Mouse (Mus musculus) forebrain, postnatal 0 days (tissue): Measurements from ENCODE around the gene Tbc1d30. TPM values are rescaled to one million over a fixed set of nuclear protein-coding genes. Genes with fewer than 3 reads are reported as not detected.

Experiments
- ATAC-seq: fragments of 200-750 bp; cut with Nextera tagmentation; 2 replicates; pipeline ENCODE4 v1.8.0; 2017; ENCODE audit warnings: mild to moderate bottlenecking, moderate library complexity
- DNase-seq: peaks from one replicate; pipeline ENCODE4 v3.0.0-alpha.2; 2015
- H3K27ac ChIP-seq: fragments of 300-500 bp; sonication (generic); 2 replicates; pipeline ENCODE4 v1.5.1; 2014; ENCODE audit warnings: low read depth, mild to moderate bottlenecking, antibody characterized with exemption, low read length, moderate library complexity, mixed read lengths
- H3K27me3 ChIP-seq: fragments of 300-500 bp; sonication (generic); 2 replicates; pipeline ENCODE4 v1.6.1; 2014; ENCODE audit warnings: mild to moderate bottlenecking, low read length, mixed read lengths; ENCODE audit not compliant: insufficient read depth
- H3K36me3 ChIP-seq: fragments of 300-500 bp; sonication (generic); 2 replicates; pipeline ENCODE4 v1.6.1; 2014; ENCODE audit warnings: mild to moderate bottlenecking, moderate library complexity; ENCODE audit not compliant: insufficient read depth
- H3K4me1 ChIP-seq: fragments of 300-500 bp; sonication (generic); 2 replicates; pipeline ENCODE4 v1.6.1; 2014; ENCODE audit warnings: antibody characterized with exemption; ENCODE audit not compliant: insufficient read depth
- H3K4me2 ChIP-seq: fragments of 300-500 bp; sonication (generic); 2 replicates; pipeline ENCODE4 v1.6.1; 2014; ENCODE audit warnings: low read depth, mild to moderate bottlenecking, moderate library complexity
- H3K4me3 ChIP-seq: fragments of 300-500 bp; sonication (generic); 2 replicates; pipeline ENCODE4 v1.5.1; 2014; ENCODE audit warnings: low read depth, low read length, mixed read lengths
- H3K9ac ChIP-seq: fragments of 300-500 bp; sonication (generic); 2 replicates; pipeline ENCODE4 v1.6.1; 2014; ENCODE audit warnings: mild to moderate bottlenecking
- H3K9me3 ChIP-seq: fragments of 300-500 bp; sonication (generic); 2 replicates; pipeline ENCODE4 v1.6.1; 2016; ENCODE audit warnings: low read length
- CTCF ChIP-seq: sonication (generic); IDR thresholded peaks from 2 replicates; pipeline ENCODE4 v1.5.1; 2016; ENCODE audit warnings: antibody characterized with exemption, control low read depth, low read depth
- WGBS: fragments of 180-500 bp; shearing (Covaris S2); extraction: QIAGEN DNeasy Blood & Tissue Kit; methylation state at CpG from one replicate; pipeline ENCODE4 v1.1.7; 2014; 5-methylcytosine and 5-hydroxymethylcytosine counted together
- polyA plus RNA-seq: library from polyadenylated mRNA; unstranded; fragments of >200 nt; fragmentation: Nextera tagmentation; extraction: Ambion mirVana; gene quantifications from 2 replicates; pipeline ENCODE4 v1.2.1, GENCODE M21; 2015
- total RNA-seq: library from RNA; depleted of rRNA; stranded (reverse); fragments of >200 nt; gene quantifications from 2 replicates; pipeline ENCODE4 v1.2.3, GENCODE M21; 2014

Tbc1d30 gene
- total and polyA plus RNA-seq, 2 experiments from 2014 or later: 7.5 to 36.0 TPM

DNA sequence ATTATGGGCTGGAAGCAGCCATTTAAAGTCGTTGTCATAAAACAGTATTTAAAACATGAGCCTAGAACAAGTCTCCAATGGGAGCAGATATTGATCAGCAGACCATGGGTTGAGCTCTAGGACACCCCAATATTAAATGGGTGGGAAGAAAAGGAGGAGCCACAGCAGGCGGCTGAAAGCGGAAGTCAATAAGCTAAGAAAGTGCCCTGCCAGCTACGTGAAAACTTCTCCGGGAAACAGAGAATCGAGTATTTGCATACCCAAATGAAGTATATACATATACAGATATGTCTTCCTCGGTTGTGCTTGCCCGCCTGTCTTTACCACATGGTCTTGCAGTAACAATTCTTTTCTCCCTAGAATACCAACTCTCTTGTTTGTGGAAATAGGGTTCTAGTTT is 96.7 kb downstream of the Tbc1d30 start:
- H3K27me3 ChIP-seq: no peaks in the 10 kb centered on the region; the same call in 1 of the 2 replicates
- whole genome bisulfite sequencing: 87% methylated on average over 8 of the region's 8 CpGs
- H3K27ac ChIP-seq: no peak overlapping the region
- H3K4me2 ChIP-seq: no peak overlapping the region
- DNase-seq: no peak
- no peaks in the 10 kb centered on the region for H3K36me3 ChIP-seq
- no peaks in the 10 kb centered on the region for H3K9me3 ChIP-seq
- no peak overlapping the region for H3K9ac ChIP-seq
- no peak overlapping the region for H3K4me3 ChIP-seq
- no peaks in the 10 kb centered on the region for H3K4me1 ChIP-seq
- no peak for TF ChIP-seq CTCF
- ATAC-seq: no peak

DNA sequence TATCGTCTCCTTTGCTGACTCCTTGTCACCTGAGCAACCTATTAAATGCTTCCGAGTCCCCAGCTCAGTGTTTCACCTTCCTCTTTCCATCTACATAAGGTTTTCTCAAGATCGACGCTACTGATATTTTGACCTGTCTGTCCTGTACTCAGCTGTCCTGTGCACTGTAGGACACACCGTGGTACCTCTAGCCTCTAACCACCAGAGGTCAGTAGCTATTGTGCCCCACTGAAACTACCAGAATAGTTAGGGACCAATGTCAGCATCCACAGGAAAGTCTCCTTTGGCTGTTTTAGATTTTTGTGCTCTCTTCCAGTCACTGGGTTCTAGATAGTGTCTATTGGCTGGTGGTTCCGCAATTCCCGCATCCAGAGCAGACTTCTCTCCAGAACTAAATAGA is 98.3 kb downstream of the Tbc1d30 start:
- Histone ChIP-seq H3K4me2 (no peak overlapping the region), H3K9me3 (no peaks in the 10 kb centered on the region), H3K4me3 (no peak overlapping the region), H3K9ac (no peak overlapping the region), H3K4me1 (no peaks in the 10 kb centered on the region), H3K36me3 (no peaks in the 10 kb centered on the region), H3K27me3 (no peaks in the 10 kb centered on the region), H3K27ac (no peak overlapping the region)
- DNase-seq (no peak), ATAC-seq (no peak)
- TF ChIP-seq CTCF: peak; percentile 45
- 81% methylated on average over 7 of the region's 7 CpGs for WGBS

DNA sequence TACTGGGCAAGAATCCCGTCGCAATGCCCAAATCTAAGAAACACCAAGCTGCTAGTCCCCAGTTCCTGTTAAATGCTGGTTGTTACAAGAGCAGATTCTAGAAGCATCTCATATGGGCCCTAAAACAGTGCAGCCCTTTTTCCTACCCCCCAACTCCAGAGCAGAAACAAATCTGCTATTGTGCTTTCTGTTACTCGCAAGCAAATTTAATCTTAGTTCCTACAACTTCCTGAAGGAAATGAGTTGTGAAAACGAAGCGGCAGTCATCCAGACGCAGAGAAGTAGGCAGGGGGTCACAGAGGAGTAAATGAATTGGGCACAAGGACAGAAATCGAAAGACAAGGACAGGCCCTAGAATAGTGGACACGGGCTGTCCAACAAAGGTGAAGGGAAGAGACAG is 99.9 kb downstream of the Tbc1d30 start:
- Histone ChIP-seq H3K9me3 (no peaks in the 10 kb centered on the region), H3K27me3 (no peaks in the 10 kb centered on the region), H3K4me2 (no peak overlapping the region), H3K36me3 (no peaks in the 10 kb centered on the region), H3K27ac (no peak overlapping the region), H3K4me1 (no peaks in the 10 kb centered on the region), H3K9ac (no peak overlapping the region), H3K4me3 (no peak overlapping the region)
- 56% methylated on average over 8 of the region's 8 CpGs for WGBS
- TF ChIP-seq CTCF: no peak
- ATAC-seq (no peak), DNase-seq (no peak)

DNA sequence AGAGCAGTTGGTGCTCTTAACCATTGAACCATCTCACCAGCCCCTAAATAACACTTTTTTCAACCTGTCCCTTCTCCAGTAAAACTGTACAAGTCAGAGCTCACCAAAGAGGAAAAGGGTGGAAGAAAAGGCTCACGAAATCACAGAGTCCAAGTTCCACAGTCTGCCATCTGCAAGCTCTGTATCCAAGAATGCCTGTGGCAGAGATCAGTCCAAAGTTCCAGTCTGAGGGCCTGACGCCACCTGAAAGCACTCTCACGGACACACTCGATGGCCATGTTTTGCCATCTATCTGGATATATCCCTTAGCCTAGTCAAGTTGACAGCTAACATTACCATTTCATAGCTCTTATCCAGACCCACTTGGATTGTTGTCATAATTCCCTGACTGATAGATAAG is 101.3 kb downstream of the Tbc1d30 start:
- H3K9ac ChIP-seq: no peak overlapping the region
- 96% methylated on average over 4 of the region's 4 CpGs for WGBS
- TF ChIP-seq CTCF: no peak
- H3K4me2 ChIP-seq: no peak overlapping the region
- DNase-seq (no peak), ATAC-seq (no peak)
- no peaks in the 10 kb centered on the region for H3K9me3 ChIP-seq
- H3K36me3 ChIP-seq: no peaks in the 10 kb centered on the region
- H3K4me1 ChIP-seq: no peaks in the 10 kb centered on the region
- H3K27me3 ChIP-seq: no peaks in the 10 kb centered on the region
- no peak overlapping the region for H3K27ac ChIP-seq
- H3K4me3 ChIP-seq: no peak overlapping the region

DNA sequence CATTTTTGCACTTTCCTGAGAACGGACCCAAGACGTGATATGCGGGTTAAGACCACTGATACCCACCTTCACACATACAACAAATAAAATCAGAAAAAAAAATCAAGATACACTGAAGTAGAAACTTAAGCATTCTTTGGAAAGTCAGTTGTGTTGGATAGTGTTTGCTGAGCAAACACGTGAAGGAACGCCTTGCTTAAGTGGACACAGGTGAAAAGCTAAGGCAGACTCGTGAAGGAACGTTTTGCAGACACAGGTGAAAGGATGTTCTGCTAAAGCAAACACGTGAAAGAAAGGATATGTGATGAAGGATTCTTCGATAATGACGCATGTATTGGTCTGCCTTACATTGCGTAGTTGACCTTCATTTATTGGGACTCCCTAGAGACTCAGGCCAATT is 103.5 kb downstream of the Tbc1d30 start:
- no peaks in the 10 kb centered on the region for H3K4me1 ChIP-seq
- no peak overlapping the region for H3K27ac ChIP-seq
- no peaks in the 10 kb centered on the region for H3K27me3 ChIP-seq
- H3K4me2 ChIP-seq: no peak overlapping the region
- no peaks in the 10 kb centered on the region for H3K9me3 ChIP-seq
- no peak for DNase-seq
- TF ChIP-seq CTCF: no peak
- no peak overlapping the region for H3K9ac ChIP-seq
- H3K4me3 ChIP-seq: no peak overlapping the region
- H3K36me3 ChIP-seq: no peaks in the 10 kb centered on the region
- no peak for ATAC-seq
- WGBS: 95% methylated on average over 11 of the region's 11 CpGs

DNA sequence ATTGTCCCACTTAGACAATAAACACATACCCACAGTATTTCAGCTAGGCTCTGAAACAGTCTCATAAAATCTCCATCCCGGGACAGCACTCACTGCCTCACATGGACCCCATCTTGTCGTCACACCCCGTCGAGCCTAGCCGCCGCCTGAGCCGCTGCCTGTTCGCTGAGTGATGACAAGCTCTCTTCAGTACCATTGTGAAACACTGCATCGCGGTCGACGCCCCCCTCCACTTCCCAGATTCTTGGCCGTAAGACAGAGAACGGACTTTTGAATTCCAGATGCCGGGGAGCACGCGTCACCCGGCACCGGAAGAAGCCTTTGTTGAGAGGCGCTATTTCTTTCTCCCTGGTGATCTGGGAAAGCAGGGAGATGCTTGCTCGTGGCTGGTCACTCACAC is 104.1 kb downstream of the Tbc1d30 start:
- Histone ChIP-seq H3K36me3 (no peaks in the 10 kb centered on the region), H3K4me3 (no peak overlapping the region), H3K27me3 (no peaks in the 10 kb centered on the region), H3K27ac (no peak overlapping the region), H3K9ac (no peak overlapping the region), H3K4me2 (no peak overlapping the region), H3K4me1 (no peaks in the 10 kb centered on the region), H3K9me3 (no peaks in the 10 kb centered on the region)
- no peak for TF ChIP-seq CTCF
- no peak for ATAC-seq
- WGBS: 82% methylated on average over 21 of the region's 21 CpGs
- no peak for DNase-seq

DNA sequence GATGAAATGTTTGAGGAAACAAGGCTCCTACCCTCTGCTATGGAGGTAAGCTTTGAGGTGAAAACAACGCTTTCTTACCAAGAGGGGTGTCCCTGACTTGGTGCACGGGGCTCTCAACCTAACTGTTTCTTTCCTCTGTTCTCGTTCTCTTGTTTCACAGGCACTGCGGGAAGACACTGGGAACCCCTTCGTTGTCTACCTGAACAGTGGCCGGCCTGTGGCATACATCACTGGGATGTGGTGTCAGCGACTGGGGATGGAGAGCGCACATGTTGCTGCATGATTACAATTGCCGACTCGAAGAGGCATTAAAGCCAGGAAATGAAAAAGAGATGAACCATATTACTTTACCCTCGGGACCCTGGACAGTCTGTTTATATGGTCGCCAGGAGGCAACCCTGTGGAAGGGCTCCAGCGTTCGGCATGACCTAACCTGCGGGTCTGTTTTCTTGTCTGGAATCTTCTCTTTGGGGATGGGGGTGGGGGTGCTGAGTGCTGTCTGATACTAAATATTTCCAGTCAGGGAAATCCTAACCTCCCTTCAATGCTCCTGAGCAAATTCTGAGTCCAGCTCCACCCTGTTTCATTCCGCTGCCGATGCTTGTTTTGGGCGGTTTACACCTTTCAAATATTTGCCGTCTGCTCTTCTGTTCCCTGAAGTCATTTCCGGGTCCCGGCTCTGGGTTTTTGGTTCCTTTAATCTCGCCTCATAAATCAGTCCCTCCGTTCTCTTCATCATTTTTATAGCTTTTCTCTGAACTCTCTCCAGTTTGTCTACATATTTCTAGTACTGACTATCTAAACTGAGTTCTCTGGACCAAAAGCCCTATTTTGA is 107.5 kb downstream of the Tbc1d30 start:
- Histone ChIP-seq H3K9ac (no peak overlapping the region), H3K9me3 (no peaks in the 10 kb centered on the region), H3K4me2 (no peak overlapping the region), H3K36me3 (no peaks in the 10 kb centered on the region), H3K27ac (no peak overlapping the region), H3K27me3 (no peaks in the 10 kb centered on the region), H3K4me1 (no peaks in the 10 kb centered on the region), H3K4me3 (no peak overlapping the region)
- ATAC-seq: no peak
- TF ChIP-seq CTCF: no peak
- DNase-seq: no peak
- whole genome bisulfite sequencing: 94% methylated on average over 23 of the region's 23 CpGs
